Mouse (Mus musculus) 3T3-L1 (cell line): ENCODE data around the gene Eepd1.

Source experiments
- DNase-seq: peaks from one replicate; pipeline ENCODE4 v3.0.0-alpha.2; 2015; ENCODE audit warnings: low read depth, low spot score

Eepd1 gene

GRCm38 (mm10) chr9:25578674-25579596, 97.6 kb downstream of the Eepd1 start:
- DNase-seq, result no peak

DNA sequence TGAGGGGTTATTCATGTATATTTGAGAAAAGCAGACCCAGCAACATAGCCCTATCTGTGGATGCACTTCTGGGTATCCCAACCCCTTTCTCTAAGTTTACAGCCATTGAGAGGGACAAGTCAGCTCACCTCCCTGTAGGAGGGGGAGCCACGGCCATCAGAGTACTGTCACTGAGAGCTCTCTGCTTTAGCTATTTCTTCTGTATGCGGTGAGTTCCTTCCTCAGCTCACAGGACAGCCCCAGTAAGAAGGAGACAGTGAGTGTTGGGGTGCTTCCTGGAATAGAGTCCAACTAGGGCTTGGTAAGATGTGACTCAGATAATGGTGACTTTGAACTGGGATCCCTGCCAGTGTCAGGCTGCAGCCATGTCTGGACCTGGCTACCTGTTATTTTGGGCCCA, 102.3 kb downstream of the Eepd1 start:
- DNase-seq, result peak; percentile 25

DNA sequence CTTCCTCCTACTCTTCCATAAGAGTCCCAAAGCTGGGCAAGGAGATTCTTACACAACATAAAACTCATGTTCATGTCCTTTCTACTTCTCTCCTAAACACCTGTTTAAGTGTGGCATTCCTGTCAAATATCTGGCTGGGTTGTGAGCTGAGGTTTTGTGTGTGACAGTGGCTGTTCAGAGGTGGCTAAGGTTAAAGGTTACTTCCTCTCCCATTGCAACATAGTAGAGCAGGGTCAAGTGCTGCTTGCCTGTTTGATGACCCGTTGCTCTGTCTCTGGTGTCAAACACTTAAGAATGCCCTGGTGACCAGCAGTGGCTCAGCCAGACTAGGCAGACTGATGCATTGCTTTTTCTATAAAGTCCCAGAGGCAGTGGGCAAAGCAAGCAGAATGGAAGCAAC, 104.3 kb downstream of the Eepd1 start:
- DNase-seq, result no peak

GRCm38 (mm10) chr9:25588581-25588980, 107.2 kb downstream of the Eepd1 start:
- DNase-seq, result no peak

DNA sequence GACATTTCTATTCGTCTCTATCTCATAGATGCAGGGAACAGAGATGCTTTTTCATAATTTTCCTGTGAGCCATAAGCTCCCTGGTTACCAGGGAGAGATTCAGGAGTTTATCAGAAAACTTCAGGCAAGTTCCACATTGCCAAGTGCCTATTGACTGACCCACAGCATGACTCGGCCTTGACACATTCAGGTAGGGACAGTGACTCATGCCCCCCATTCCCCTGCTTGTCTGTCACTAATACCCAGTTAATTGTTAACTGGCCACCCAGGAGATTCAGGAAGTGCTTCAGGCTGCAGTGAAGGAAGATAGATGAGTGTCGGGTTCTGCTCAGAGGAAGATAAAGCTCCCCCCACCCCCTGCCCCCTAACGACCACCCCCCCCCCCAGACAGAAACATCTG, 109.4 kb downstream of the Eepd1 start:
- peak; percentile 43 for DNase-seq

- peak; percentile 85 for DNase-seq
These were observed 110.3 kb downstream of the Eepd1 start for GRCm38 (mm10) chr9:25591390-25592354.

- peak; percentile 13 for DNase-seq
These were observed 111.1 kb downstream of the Eepd1 start for GRCm38 (mm10) chr9:25592355-25592955.

- DNase-seq, result no peak
These were observed 143.4 kb downstream of the Eepd1 start for GRCm38 (mm10) chr9:25624744-25625143.

DNA sequence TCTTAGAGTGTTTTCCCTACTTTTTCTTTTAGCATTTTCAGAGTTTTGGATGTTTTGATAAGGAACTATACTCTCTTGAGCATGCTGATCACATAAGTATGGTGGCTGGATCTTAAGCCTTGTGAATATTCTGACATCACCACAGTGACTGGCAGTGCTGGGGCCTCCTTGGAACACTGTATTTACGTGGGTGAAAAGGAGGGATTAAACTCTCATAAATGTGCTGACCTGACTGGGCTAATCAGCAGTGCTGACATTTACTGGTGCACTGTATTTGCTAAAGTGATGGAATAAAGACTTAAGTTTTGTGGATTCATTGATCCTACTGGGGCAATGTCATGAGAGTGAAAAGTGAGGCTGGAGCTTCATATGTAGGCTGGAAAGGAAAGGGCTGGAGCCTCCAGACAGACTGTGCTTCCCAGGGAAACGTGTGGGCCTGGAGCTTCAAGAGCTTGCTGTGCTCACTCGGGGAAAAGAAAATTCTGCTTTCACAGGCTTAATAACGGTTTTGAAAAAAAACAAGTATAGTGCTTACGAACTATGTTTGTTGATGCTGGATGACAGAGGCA, 148.3 kb downstream of the Eepd1 start:
- DNase-seq, result no peak
